Mouse (Mus musculus) olfactory bulb, adult 2 months (tissue): ENCODE measurements around the gene Cfap43. TPM values are rescaled to one million over a fixed set of nuclear protein-coding genes. Genes with fewer than 3 reads are reported as not detected.

ENCODE experiments used
- H3K27ac ChIP-seq: fragments of 200-500 bp; 2 replicates; pipeline ENCODE4 v1.5.1; 2012; ENCODE audit warnings: low read depth, low read length; ENCODE audit not compliant: insufficient read depth
- H3K4me1 ChIP-seq: fragments of 200-500 bp; 2 replicates; pipeline ENCODE4 v1.6.1; 2012; ENCODE audit warnings: low read length; ENCODE audit not compliant: control insufficient read depth, insufficient read depth
- H3K4me3 ChIP-seq: fragments of 200-500 bp; 2 replicates; pipeline ENCODE4 v1.5.1; 2012; ENCODE audit warnings: mild to moderate bottlenecking, low read depth, low read length, moderate library complexity; ENCODE audit not compliant: insufficient read depth
- CTCF ChIP-seq: fragments of 200-500 bp; IDR thresholded peaks from 2 replicates; pipeline ENCODE4 v1.5.1; 2012; ENCODE audit warnings: low read depth, mild to moderate bottlenecking, low read length, moderate library complexity; ENCODE audit not compliant: insufficient read depth
- POLR2A ChIP-seq: fragments of 200-500 bp; IDR thresholded peaks from 2 replicates; pipeline ENCODE4 v1.6.1; 2012; ENCODE audit warnings: mild to moderate bottlenecking, low read depth, low read length, moderate library complexity; ENCODE audit not compliant: insufficient read depth
- WGBS: fragments of 180-500 bp; shearing (Covaris S2); methylation state at CpG from one replicate; pipeline ENCODE4 v1.1.7; 2018; 5-methylcytosine and 5-hydroxymethylcytosine counted together
- polyA plus RNA-seq: library from polyadenylated mRNA; stranded (reverse); fragments of >200 nt; gene quantifications from 2 replicates; pipeline ENCODE4 v1.2.4, GENCODE M21; 2012; ENCODE audit warnings: low replicate concordance; ENCODE audit not compliant: missing spikeins, insufficient read depth, insufficient read length

Cfap43 gene
- polyA plus RNA-seq, 1 experiment: not detected

DNA sequence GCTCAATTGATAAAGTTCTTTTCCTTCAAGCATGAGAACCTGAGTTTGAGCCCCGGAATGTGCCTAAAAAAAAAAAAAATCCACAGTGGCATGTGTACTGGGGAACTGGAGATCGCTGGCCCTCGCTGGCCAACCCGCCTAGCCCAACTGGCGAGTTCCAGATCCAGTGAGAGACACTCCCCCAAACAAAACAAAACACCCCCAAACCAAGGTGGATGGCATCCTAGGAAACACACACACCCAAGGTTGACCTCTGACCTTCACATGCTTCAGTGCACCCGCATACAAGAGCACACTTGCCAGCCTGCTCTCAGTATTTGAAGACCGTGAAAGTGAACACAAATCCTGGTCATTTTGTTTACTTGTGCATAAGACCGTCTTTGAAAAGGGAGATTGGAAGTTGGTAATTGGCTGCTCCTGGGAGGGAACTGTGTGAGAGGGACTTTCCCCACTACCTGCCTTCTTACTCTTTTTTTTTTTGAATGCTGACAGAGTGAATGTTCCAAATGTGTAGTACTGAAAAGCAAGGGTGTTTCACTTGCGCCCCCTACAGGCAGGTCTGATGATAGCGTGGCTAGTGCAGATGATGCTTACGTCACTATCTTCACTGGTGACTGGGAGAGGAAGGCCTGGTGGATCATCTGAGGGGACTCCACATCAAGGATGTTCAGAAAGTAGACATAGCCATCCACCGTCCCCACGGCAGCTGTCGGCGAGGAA is 123.9 kb downstream of the Cfap43 start:
- Histone ChIP-seq H3K27ac (no peak overlapping the region), H3K4me3 (no peak overlapping the region), H3K4me1 (0 out of 2 replicates have a peak, but pooled peaks cover 2% of the 10 kb centered on the region)
- no peak for TF ChIP-seq CTCF
- WGBS: 43% methylated on average over 15 of the region's 15 CpGs

GRCm38 (mm10) chr19:47794331-47794730 is 124.8 kb downstream of the Cfap43 start:
- TF ChIP-seq POLR2A: no peak
- TF ChIP-seq CTCF: no peak
- WGBS: 56% methylated on average over 5 of the region's 5 CpGs
- H3K27ac ChIP-seq: no peak overlapping the region
- 0 out of 2 replicates have a peak, but pooled peaks cover 2% of the 10 kb centered on the region for H3K4me1 ChIP-seq
- no peak overlapping the region for H3K4me3 ChIP-seq

- no peak overlapping the region for H3K27ac ChIP-seq
- WGBS: 95% methylated on average over 11 of the region's 11 CpGs
- TF ChIP-seq POLR2A: no peak
- no peak for TF ChIP-seq CTCF
- no peaks in the 10 kb centered on the region for H3K4me1 ChIP-seq
- no peak overlapping the region for H3K4me3 ChIP-seq
Observed at GRCm38 (mm10) chr19:47790316-47791020, 128.6 kb downstream of the Cfap43 start.

GRCm38 (mm10) chr19:47783898-47784297 is 135.2 kb downstream of the Cfap43 start:
- Histone ChIP-seq H3K27ac (no peak overlapping the region), H3K4me3 (no peak overlapping the region), H3K4me1 (no peaks in the 10 kb centered on the region)
- 96% methylated on average over 6 of the region's 6 CpGs for WGBS
- no peak for TF ChIP-seq CTCF
- no peak for TF ChIP-seq POLR2A

GRCm38 (mm10) chr19:47780972-47781371 is 138.1 kb downstream of the Cfap43 start:
- Histone ChIP-seq H3K4me3 (no peak overlapping the region), H3K27ac (no peak overlapping the region), H3K4me1 (peaks cover 3% of the 10 kb centered on the region; the same call in 1 of the 2 replicates)
- TF ChIP-seq CTCF: no peak
- no peak for TF ChIP-seq POLR2A
- WGBS: 85% methylated on average over 11 of the region's 11 CpGs

DNA sequence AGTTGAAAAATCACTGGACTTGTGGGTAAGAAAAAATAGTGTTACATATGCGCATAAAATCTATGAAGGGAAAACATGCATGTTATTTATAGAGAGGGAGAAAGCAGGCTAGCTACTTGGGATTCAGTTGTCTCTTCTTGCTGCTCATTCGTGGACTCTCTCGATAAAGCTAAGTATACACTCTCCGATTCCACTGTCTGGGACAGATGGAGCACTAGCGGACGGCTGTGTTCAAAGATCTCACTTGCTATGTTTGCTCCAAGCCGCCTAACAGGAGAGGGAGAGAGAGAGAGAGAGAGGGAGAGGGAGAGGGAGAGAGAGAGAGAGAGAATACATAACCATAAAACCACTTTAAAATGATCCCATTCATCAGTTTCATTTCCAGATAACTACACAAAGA is 138.9 kb downstream of the Cfap43 start:
- WGBS: 77% methylated on average over 7 of the region's 7 CpGs
- H3K4me1 ChIP-seq: peaks cover 3% of the 10 kb centered on the region; the same call in 1 of the 2 replicates
- TF ChIP-seq CTCF: no peak
- no peak for TF ChIP-seq POLR2A

DNA sequence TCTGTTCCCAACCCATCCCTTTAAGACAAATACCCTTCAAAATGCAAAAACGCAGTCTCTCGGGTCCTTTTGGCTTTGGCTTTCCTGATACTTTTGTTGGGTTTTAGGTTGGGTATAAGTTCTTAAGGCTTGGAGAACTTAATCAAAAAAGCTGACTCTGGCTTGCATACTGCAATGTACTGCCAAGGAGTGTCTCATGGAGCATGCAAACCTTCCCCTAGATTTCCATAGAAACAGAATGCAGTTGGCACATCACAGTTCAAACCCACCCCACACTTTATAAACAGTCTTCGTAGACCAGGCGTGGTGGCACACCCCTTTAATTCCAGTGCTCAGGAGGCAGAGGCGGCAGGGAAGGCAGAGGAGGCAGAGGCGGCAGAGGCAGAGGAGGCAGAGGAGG is 141.2 kb downstream of the Cfap43 start:
- Histone ChIP-seq H3K27ac (no peak overlapping the region), H3K4me3 (no peak overlapping the region), H3K4me1 (peaks cover 3% of the 10 kb centered on the region; the same call in 1 of the 2 replicates)
- TF ChIP-seq POLR2A (no peak), CTCF (no peak)
- WGBS: 44% methylated on average over 6 of the region's 6 CpGs

More for the DNA sequence above, 138.9 kb downstream of the Cfap43 start:
- Histone ChIP-seq H3K4me3 (no peak overlapping the region), H3K27ac (no peak overlapping the region)

- Histone ChIP-seq H3K27ac (no peak overlapping the region), H3K4me3 (no peak overlapping the region), H3K4me1 (no peaks in the 10 kb centered on the region)
- TF ChIP-seq POLR2A (no peak), CTCF (no peak)
- 86% methylated on average over 19 of the region's 19 CpGs for WGBS
Observed at GRCm38 (mm10) chr19:47755625-47756024, 163.5 kb downstream of the Cfap43 start.

GRCm38 (mm10) chr19:47754931-47755330 is 164.2 kb downstream of the Cfap43 start:
- WGBS: 91% methylated on average over 9 of the region's 9 CpGs
- TF ChIP-seq POLR2A (no peak), CTCF (no peak)
- Histone ChIP-seq H3K4me1 (no peaks in the 10 kb centered on the region), H3K27ac (no peak overlapping the region), H3K4me3 (no peak overlapping the region)
